ENCODE assay signal across 26 mouse cellular contexts in the genomic region with DNA sequence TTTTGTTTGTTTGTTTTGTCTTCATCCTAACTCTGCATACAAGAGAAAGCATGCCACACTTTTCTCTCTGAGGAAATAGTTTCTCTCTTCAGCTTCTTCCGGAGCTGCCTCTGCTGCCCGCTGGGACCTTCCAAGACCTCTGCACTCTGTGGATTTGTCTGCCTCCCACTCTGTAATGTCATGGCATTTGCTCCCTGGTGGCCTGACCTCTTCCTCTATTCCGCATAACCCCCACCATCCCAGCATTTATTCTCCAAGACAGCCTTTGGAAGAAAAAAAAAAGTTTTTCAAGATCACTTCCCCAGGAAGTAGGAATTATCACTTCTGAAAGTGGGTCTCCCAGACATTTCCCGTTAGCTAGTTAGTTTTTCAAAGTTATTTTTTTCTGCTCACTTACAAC.
DNase-seq lines count a peak whose midpoint lies in the region; ATAC-seq lines count a peak whose summit lies in the region.
"Had no signal": no experiment of that assay in that cellular context is flagged by ENCODE, and none has a peak within 500 bp of the region (broad histone marks: within the 10 kb centered on the region; RNA-seq: fewer than 3 reads in every experiment).

No protein-coding gene starts in this region.

- H3K27me3 ChIP-seq in midbrain, embryonic 10.5 days (ENCODE audit: low read depth, poor library complexity, severe bottlenecking) = no peaks in the 10 kb centered on the region
- H3K27me3 ChIP-seq in midbrain, embryonic 13.5 days = no peaks in the 10 kb centered on the region
- H3K27me3 ChIP-seq: CH12.LX; embryonic facial prominence, embryonic 13.5 days; forebrain, embryonic 15.5 days; hindbrain, embryonic 13.5 days; intestine, embryonic 15.5 days had no signal

- DNase-seq in midbrain, embryonic 10.5 days (ENCODE audit: low spot score) = peak; percentile 24
- peak; percentile 68 for DNase-seq in R1 (ENCODE audit: low read depth, low spot score)
- peak; percentile 28 for DNase-seq in embryo, embryonic 11 days
- no peak for DNase-seq in right cerebral cortex, postnatal 4 days
- DNase-seq: adrenal gland, postnatal 10 days; adrenal gland, postnatal 36 days; B cell, adult 2 months; cerebellum, adult 18-20 months; cerebellum, adult 9-10 months; cerebellum, postnatal 14 days; gastrocnemius, postnatal 25 days; heart, adult 2 months; kidney, adult 11 months had no signal

- H3K9ac ChIP-seq in midbrain, embryonic 13.5 days (replicated peaks) = no peak overlapping the region
- H3K9ac ChIP-seq: embryonic facial prominence, embryonic 13.5 days; forebrain, embryonic 12.5 days; forebrain, embryonic 15.5 days; hindbrain, embryonic 13.5 days; intestine, embryonic 15.5 days had no signal

- H3K27ac ChIP-seq in midbrain, embryonic 10.5 days (replicated peaks) = 0 out of 2 replicates have a peak overlapping the region, but pooled peaks have one; percentile 9
- no peak overlapping the region for H3K27ac ChIP-seq in midbrain, embryonic 13.5 days
- H3K27ac ChIP-seq: embryonic facial prominence, embryonic 13.5 days; heart, adult 2 months; heart, embryonic 10.5 days; intestine, embryonic 15.5 days had no signal

- peaks cover 23% of the 10 kb centered on the region for H3K4me1 ChIP-seq in midbrain, embryonic 10.5 days
- H3K4me1 ChIP-seq in midbrain, embryonic 13.5 days (replicated peaks) = peaks cover 23% of the 10 kb centered on the region
- H3K4me1 ChIP-seq: embryonic facial prominence, embryonic 13.5 days; heart, embryonic 10.5 days; intestine, embryonic 15.5 days had no signal

- no peak for ATAC-seq in midbrain, embryonic 13.5 days
- no peak for ATAC-seq in activated CD4-positive, CD25-positive, alpha-beta regulatory T cell, adult 4 months
- ATAC-seq: hindbrain, embryonic 16.5 days; intestine, embryonic 15.5 days had no signal

- H3K4me2 ChIP-seq in midbrain, embryonic 13.5 days (replicated peaks) = no peak overlapping the region
- H3K4me2 ChIP-seq: embryonic facial prominence, embryonic 13.5 days; forebrain, embryonic 12.5 days; forebrain, embryonic 15.5 days; hindbrain, embryonic 13.5 days; intestine, embryonic 15.5 days had no signal

- no peaks in the 10 kb centered on the region for H3K36me3 ChIP-seq in midbrain, embryonic 10.5 days
- H3K36me3 ChIP-seq in midbrain, embryonic 13.5 days = no peaks in the 10 kb centered on the region
- H3K36me3 ChIP-seq: embryonic facial prominence, embryonic 10.5 days; embryonic facial prominence, embryonic 13.5 days; forebrain, embryonic 12.5 days; forebrain, embryonic 15.5 days; heart, embryonic 10.5 days; hindbrain, embryonic 10.5 days; hindbrain, embryonic 13.5 days; intestine, embryonic 15.5 days had no signal

- peaks cover 22% of the 10 kb centered on the region for H3K9me3 ChIP-seq in midbrain, embryonic 10.5 days (replicated peaks)
- H3K9me3 ChIP-seq in midbrain, embryonic 13.5 days = peaks cover 13% of the 10 kb centered on the region; the same call in 1 of the 2 replicates
- H3K9me3 ChIP-seq: forebrain, embryonic 15.5 days; hindbrain, embryonic 13.5 days; intestine, embryonic 15.5 days had no signal

- WGBS in midbrain, embryonic 10.5 days = 26% methylated on average over 4 of the region's 4 CpGs
- 23% methylated on average over 4 of the region's 4 CpGs for WGBS in midbrain, embryonic 13.5 days

- no peak overlapping the region for H3K4me3 ChIP-seq in midbrain, embryonic 10.5 days
- H3K4me3 ChIP-seq in midbrain, embryonic 13.5 days (replicated peaks) = no peak overlapping the region
- H3K4me3 ChIP-seq: embryonic facial prominence, embryonic 10.5 days; embryonic facial prominence, embryonic 13.5 days; erythroblast, embryonic 14.5 days; forebrain, embryonic 12.5 days; forebrain, embryonic 15.5 days; heart, adult 2 months; heart, embryonic 10.5 days; hindbrain, embryonic 10.5 days; hindbrain, embryonic 13.5 days; intestine, embryonic 15.5 days had no signal
